Mouse (Mus musculus) urinary bladder, adult 18-20 months (tissue): ENCODE results near the gene Gm9780.
"Not testable (repeated sequence)": the region's sequence is repeated elsewhere in the genome, so short reads cannot be mapped to it uniquely, and the experiment has no call there.

Experiments
- DNase-seq, 2 experiments: peaks; one replicate each; pipeline ENCODE4 v3.0.0; 2022; ENCODE audit warnings: low spot score in 2 of 2, mixed read lengths in 2 of 2

The Gm9780 gene

GRCm38 (mm10) chr14:26042611-26043010 lies at the start of gene Gm9780:
TSS of gene Gm9780 (minus strand) at chr14:26042711.
- DNase-seq: not testable (repeated sequence)

DNA sequence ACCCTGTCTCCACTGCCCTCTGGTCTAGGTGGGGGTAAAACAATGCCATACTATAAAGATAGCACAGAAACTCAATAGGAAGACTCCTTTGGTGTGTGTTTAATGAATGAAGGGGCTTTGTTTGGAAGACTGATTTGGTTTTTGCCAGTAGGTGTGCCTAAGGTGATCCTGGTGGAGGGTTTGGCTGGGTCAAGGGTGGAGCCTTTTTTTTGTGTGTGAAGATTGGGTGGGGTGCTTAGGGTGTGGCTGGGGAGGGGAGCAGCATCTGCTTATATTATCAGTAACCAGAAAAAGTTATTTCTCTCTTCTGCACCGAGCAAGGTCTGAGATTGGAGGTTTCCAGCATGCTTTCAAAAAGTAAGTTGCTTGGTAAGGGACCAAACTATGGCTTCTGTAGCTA lies 39.5 kb upstream of the Gm9780 start, which contains the start of gene Cphx3:
Cphx3 (plus strand) TSS at position 301 of the 400 bp plus-strand sequence.
- DNase-seq: not testable (repeated sequence)

DNA sequence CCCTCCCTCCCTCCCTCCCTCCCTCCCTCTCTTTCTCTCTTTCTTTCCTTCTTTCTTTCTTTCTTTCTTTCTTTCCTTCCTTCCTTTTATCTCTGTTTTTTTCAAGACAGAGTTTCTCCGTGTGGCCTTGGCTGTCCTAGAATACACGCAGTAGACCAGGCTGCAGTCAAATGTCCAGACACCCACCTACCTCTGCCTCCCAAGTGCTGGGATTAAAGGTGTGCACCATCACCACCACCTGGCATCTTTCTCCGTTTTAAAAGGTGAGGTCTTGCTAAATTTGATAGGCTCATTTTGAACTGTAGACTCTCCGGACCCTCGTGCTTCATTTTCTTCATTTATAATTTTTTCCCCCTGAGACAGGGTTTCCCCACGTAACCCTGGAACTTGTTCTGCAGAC lies 38.7 kb upstream of the Gm9780 start, which contains the start of gene Cphx2:
Cphx2 (plus strand) TSS at position 301 of the 400 bp plus-strand sequence.
- not testable (repeated sequence) for DNase-seq

GRCm38 (mm10) chr14:26076620-26077390 lies 34.3 kb upstream of the Gm9780 start:
- not testable (repeated sequence) for DNase-seq

DNA sequence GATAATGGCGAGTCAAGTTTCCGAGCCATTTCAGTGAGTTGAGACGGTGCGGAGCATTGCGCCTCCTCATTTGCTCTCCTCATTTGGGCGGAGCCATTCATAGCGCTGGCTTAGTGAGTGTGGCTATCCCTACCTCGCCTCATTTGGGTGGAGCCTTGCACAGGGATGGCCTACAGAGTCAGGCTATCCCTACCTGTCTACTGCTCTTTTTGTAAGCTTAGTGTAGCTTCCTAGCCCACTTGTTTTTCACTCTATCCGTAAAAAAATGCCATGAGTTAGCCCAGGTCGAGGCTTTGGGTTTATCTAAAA lies 24.8 kb upstream of the Gm9780 start, which contains the start of gene Tmem254c:
Tmem254c (minus strand) TSS at position 31 of the 309 bp plus-strand sequence.
- DNase-seq: not testable (repeated sequence)

GRCm38 (mm10) chr14:26066574-26067324 lies 24.2 kb upstream of the Gm9780 start:
- DNase-seq: not testable (repeated sequence)

- not testable (repeated sequence) for DNase-seq
These were observed 16.9 kb upstream of the Gm9780 start for GRCm38 (mm10) chr14:26059362-26059761.

DNA sequence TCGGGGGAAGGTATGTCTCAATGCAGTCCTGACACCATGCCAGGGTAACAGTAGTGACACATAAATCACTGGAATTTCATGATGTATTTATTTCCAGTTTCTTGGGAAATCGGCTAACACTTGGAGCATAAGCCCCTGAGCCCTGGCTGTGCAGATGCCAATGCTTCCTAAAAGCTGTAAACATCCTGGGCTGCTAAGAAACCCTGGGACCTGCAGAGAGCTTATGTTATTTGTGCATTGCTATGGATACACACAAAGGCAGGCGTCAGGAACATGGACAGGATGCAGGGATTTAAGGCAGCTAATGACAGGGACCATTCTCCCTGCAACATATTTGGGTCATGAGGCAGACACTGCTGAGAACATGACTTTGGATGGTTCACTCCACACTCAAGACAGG lies 15.7 kb upstream of the Gm9780 start:
- DNase-seq: not testable (repeated sequence)

DNA sequence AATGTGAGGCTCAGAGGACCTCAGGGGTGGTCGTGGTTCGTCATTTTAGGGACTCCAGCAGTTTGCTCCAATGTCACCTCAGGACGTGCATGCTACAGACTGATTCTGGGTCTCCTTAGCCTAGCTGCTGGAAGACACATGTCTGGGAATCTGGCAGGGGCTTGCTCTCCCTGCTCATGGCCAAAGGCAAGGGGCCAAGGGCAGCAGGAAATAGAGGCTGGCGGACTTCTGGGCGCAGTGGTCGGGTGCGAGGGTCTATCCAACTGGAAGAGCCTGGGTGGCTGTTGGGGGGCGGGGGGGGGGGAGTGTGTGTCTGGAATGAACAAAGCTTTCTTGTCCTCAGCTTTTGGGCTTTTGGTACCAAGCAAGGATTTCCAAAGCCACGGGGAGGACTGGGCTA lies 6.3 kb upstream of the Gm9780 start:
- DNase-seq: not testable (repeated sequence)

DNA sequence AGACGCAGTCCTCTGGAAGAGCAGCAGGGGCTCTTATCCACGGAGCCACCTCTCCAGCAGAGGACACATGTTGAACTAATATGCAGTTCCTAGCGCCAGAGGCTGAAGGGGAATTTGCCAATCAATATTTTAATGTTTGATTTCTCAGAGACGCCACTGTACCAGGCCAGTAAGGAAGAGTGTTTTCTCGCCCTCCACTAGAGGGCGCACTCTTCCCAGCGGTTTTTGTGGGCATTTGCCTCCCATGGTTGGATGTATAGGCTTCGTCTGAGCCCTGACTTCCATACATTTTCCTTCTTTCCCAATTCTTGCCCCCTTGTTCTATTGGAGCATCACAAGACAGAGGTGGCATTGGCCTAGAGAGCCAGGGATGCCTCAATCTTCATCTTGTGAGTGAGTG lies 4.5 kb upstream of the Gm9780 start:
- not testable (repeated sequence) for DNase-seq

DNA sequence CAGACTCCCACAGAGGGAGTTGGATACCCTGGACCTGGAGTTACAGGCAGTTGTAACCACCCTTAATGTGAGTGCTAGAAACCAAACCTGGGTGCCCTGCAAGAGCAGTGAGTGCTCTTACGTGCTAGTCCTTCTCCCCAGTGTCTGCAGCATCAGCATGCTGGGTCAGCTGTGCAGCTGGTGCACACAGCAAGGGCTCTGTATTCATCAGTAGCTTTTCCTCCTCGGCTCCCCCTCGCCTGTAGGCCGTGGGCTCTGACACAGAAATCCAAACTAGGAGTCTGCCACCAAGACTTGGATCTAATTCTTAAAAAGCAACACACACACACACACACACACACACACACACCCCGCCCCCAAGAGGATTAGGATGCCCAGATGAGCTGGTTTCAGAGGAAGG lies 2.5 kb upstream of the Gm9780 start:
- DNase-seq: not testable (repeated sequence)

DNA sequence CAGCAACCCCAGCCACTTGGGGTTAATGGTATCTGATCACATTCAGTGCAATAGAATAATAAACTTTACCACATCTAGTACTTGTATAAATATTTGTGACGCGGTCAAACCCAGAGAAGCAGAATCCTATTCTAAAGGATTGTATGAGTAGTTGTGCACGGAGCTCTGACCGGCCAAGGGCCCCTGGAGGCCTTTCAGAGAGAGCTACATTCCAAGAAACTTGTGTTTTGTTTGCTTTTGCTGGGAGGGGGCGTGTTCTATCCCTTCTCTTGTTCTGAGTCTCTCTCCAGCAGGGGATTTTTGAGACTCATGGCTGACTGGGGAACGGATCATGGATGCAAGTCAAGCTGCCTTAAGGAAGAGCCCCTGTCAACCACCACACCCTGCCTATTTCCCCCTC lies 7.1 kb downstream of the Gm9780 start:
- DNase-seq: not testable (repeated sequence)

DNA sequence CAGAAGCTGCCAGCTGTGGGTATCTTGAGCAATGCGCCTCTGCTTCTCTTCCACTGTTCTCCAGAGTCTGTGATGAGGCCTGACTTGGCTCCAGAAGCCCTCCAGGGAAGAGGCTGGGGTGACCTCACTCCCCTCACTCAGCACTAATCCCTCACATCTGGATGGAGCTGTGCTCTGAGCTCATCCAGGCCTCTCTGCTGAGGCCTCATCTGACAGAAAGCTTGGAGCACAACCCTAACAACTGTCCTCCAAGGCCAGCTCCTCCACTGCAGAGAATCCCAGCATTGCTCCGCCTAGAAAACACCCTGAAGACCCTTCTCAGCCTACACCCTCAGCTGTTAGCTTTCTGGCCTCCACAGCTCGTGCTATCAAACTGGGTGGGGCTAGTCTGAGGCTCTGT lies 8.1 kb downstream of the Gm9780 start:
- DNase-seq: not testable (repeated sequence)

GRCm38 (mm10) chr14:26025653-26026052 lies 16.9 kb downstream of the Gm9780 start:
- DNase-seq: not testable (repeated sequence)

- not testable (repeated sequence) for DNase-seq
These were observed 19.7 kb downstream of the Gm9780 start for GRCm38 (mm10) chr14:26022831-26023230.

DNA sequence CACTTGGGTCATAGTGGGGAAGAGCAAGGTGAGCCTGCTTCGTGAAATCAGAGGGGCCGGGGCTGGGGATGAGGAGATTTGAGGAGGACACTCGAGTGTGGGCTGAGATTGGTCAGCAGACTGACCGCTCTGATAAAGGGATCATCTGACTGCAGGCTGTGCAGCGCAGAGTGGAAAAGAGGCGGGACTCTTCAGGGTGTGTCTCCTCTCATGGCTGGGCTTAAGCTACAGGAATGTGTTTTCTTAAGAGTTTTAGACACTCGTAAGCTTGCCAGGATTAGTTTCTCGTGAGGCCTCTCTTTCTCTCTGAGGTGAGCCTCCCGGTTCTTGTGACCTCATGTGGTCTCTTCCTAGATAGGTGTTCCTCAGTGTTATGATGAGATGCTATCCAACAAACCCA lies 21.0 kb downstream of the Gm9780 start:
- not testable (repeated sequence) for DNase-seq

DNA sequence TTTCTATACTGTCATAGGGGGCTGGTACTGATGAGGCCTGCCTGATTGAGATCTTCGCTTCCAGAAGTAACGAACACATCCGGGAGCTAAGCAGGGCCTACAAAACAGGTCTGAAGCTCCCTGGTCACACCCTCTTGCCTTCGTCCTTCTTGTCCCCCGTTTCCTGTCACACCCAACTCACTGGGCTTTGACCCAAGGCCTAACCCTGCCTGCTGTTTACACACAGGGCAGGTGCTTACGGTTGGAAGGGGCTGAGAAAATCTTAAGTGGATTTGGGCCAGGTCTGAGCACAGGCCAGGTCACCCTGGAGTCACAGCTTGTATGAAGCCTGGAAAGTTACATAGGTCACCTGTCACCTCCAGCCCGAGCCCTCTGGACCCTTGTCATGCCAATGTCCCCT lies 26.1 kb downstream of the Gm9780 start:
- DNase-seq: not testable (repeated sequence)

- DNase-seq: not testable (repeated sequence)
These were observed 35.0 kb downstream of the Gm9780 start for GRCm38 (mm10) chr14:26007462-26007861.

- DNase-seq: not testable (repeated sequence)
These were observed 60.6 kb downstream of the Gm9780 start for GRCm38 (mm10) chr14:25981880-25982279.

- not testable (repeated sequence) for DNase-seq
These were observed 63.1 kb downstream of the Gm9780 start for GRCm38 (mm10) chr14:25979242-25979941.

GRCm38 (mm10) chr14:25978371-25979241 lies 63.9 kb downstream of the Gm9780 start, which contains the start of gene Duxbl1:
TSS of gene Duxbl1 (plus strand) at chr14:25978577.
- DNase-seq: not testable (repeated sequence)
